Mouse (Mus musculus) lung, postnatal 0 days (tissue): ENCODE measurements at regions not wholly inside any gene's neighbourhood (a gene's known extent, or its start where the extent isn't known, plus 50 kb on each side); places are given as distances from the start of the nearest gene placed in this dataset.

Experiments
- CTCF ChIP-seq: IDR thresholded peaks from 2 replicates; pipeline ENCODE4 v1.5.1; 2016; ENCODE audit warnings: antibody characterized with exemption, mild to moderate bottlenecking
- EP300 ChIP-seq: IDR thresholded peaks from 2 replicates; pipeline ENCODE4 v1.6.1; 2016; ENCODE audit warnings: antibody characterized with exemption, mild to moderate bottlenecking, control low read depth

DNA sequence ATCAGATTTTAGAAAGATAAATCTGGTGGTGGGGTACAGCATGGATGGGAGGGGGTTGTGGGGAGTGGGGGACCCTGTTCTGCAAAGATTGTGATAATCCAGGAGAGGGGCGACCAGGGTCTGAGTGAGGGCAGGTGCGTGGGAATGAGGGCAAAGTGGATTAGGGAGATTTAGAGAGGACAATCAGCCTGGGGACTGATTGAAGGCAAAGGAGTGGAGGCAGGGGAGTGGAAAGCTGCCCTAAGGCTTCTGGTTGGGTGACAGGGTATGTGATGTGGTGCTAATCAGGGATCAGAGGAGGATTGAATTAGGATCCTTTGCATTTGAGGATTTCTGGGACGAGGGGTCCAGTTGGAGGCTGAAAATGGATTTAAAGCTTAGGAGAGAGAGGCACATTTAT is 64.3 kb upstream of the 1700012A03Rik start:
- TF ChIP-seq CTCF (no peak), EP300 (no peak)
